11 mouse cellular contexts compared by ENCODE assay signal in genomic region chr1:39896581-39896980, GRCm38 (mm10). TPM values are rescaled to one million over a fixed set of nuclear protein-coding genes. Genes with fewer than 3 reads are reported as not detected.
DNase-seq lines count a peak whose midpoint lies in the region; ATAC-seq and TF ChIP-seq lines count a peak whose summit lies in the region.
"Had no signal": no experiment of that assay in that cellular context is flagged by ENCODE, and none has a peak within 500 bp of the region (broad histone marks: within the 10 kb centered on the region; RNA-seq: fewer than 3 reads in every experiment).

No protein-coding gene starts in this region.

- H3K4me2 ChIP-seq in heart, postnatal 0 days (ENCODE audit: low read depth, low read length), result no peak overlapping the region
- H3K4me2 ChIP-seq: midbrain, embryonic 12.5 days had no signal

- no peaks in the 10 kb centered on the region for H3K27me3 ChIP-seq in heart, postnatal 0 days (ENCODE audit: control insufficient read depth, insufficient read depth, low read length)

- no peak for TF ChIP-seq EP300 in heart, postnatal 0 days (IDR thresholded peaks at IDR 0.05; ENCODE audit: low read depth)

- intact Hi-C loops in heart, postnatal 10 days (cut with DNase I), result no loop called here

- H3K36me3 ChIP-seq in heart, postnatal 0 days (replicated peaks; ENCODE audit: control insufficient read depth, insufficient read depth, low read length), result no peaks in the 10 kb centered on the region
- H3K36me3 ChIP-seq: midbrain, embryonic 12.5 days had no signal

- no peak overlapping the region for H3K4me3 ChIP-seq in heart, postnatal 0 days (ENCODE audit: low read depth, low read length)
- H3K4me3 ChIP-seq: midbrain, embryonic 12.5 days had no signal

- H3K4me1 ChIP-seq in heart, postnatal 0 days (ENCODE audit: control insufficient read depth, insufficient read depth), result peaks cover 12% of the 10 kb centered on the region; the same call in 1 of the 2 replicates

- H3K9me3 ChIP-seq in heart, postnatal 0 days (replicated peaks; ENCODE audit: control insufficient read depth, low read length), result no peaks in the 10 kb centered on the region
- H3K9me3 ChIP-seq: midbrain, embryonic 12.5 days had no signal

- 60% methylated on average over 2 of the region's 2 CpGs for WGBS in heart, postnatal 0 days

- peak; percentile 5 for DNase-seq in heart, postnatal 0 days (ENCODE audit: low spot score)
- no peak for DNase-seq in heart, adult 9 months (ENCODE audit: low spot score in 2 of 2)
- DNase-seq in B cell, adult 2 months, result peak; percentile 46 to 47
- DNase-seq in spleen, adult 12 weeks (ENCODE audit: low spot score), result peak; percentile 41
- no peak for DNase-seq in MN1 (ENCODE audit: low spot score)
- DNase-seq in retina, postnatal 1 day, result no peak
- no peak for DNase-seq in heart, postnatal 10 days
- DNase-seq: heart, postnatal 14 days; left cerebral cortex, postnatal 4 days had no signal

- no peak for TF ChIP-seq CTCF in heart, postnatal 0 days (IDR thresholded peaks at IDR 0.05; ENCODE audit: low read depth)

- H3K27ac ChIP-seq in heart, postnatal 0 days (ENCODE audit: low read depth), result no peak overlapping the region
- H3K27ac ChIP-seq: midbrain, embryonic 12.5 days had no signal

- no peak for ATAC-seq in heart, postnatal 0 days (ENCODE audit: insufficient read depth, low read depth)
- ATAC-seq in granulocyte monocyte progenitor cell, adult 5-6 weeks (replicated peaks; ENCODE audit: poor library complexity, severe bottlenecking), result peak; percentile 67

- no peak overlapping the region for H3K9ac ChIP-seq in heart, postnatal 0 days (replicated peaks; ENCODE audit: low read depth, low read length)
- H3K9ac ChIP-seq: midbrain, embryonic 12.5 days had no signal

RNA-seq across cellular contexts. Expression of gene Map4k4, which starts 4.1 kb away (rescaled TPM):
- 106 and 129 TPM in 2 replicates for total RNA-seq in heart, postnatal 0 days (2014; rRNA removed; ENCODE audit: low replicate concordance)
- 17.0 and 17.4 TPM in 2 replicates for polyA plus RNA-seq in heart, postnatal 0 days (2015; fragmentation: Nextera tagmentation; extraction: Ambion mirVana)
- 24.6 and 38.5 TPM in 2 replicates for total RNA-seq in granulocyte monocyte progenitor cell, adult 5-6 weeks (2014; fragmentation: Nextera tagmentation)
- 58.2 and 64.7 TPM in 2 replicates for total RNA-seq in granulocyte monocyte progenitor cell, adult 5-6 weeks (2017)
- 100 to 1,000 TPM; 187 to 216 TPM for total RNA-seq in heart, postnatal 10 days (2021)

Comparison
In these comparisons a context has a peak if more than half of its experiments do, and no peak if none do; other contexts are left out.
1. DNase-seq: peak in heart, postnatal 0 days (single experiment), B cell, adult 2 months (2 of 2) and spleen, adult 12 weeks (single experiment); none in heart, adult 9 months (0 of 2), MN1 (single experiment), retina, postnatal 1 day (single experiment) and heart, postnatal 10 days (0 of 2).